Mouse (Mus musculus): Measurements from ENCODE around the gene Rnase4.

- TF ChIP-seq POLR2A (IDR thresholded peaks at IDR 0.05; ENCODE audit: control insufficient read depth, low read depth, low read length): no peak
- TF ChIP-seq CTCF (IDR thresholded peaks at IDR 0.05; ENCODE audit: control insufficient read depth, insufficient read depth, insufficient replicate concordance, low read depth, low read length): no peak
These were observed 30.1 kb upstream of the Rnase4 start for GRCm38 (mm10) chr14:51060761-51061160.
